Mouse (Mus musculus) embryonic facial prominence, embryonic 11.5 days (tissue): ENCODE measurements around the gene Dusp16. TPM values are rescaled to one million over a fixed set of nuclear protein-coding genes. Genes with fewer than 3 reads are reported as not detected.

Experiments used
- ATAC-seq: fragments of 200-750 bp; cut with Nextera tagmentation; replicated peaks from 2 replicates; pipeline ENCODE4 v1.8.0; 2017; ENCODE audit warnings: low read depth; ENCODE audit not compliant: insufficient number of reproducible peaks, low FRiP score, low TSS enrichment
- DNase-seq: peaks from one replicate; pipeline ENCODE4 v3.0.0-alpha.2; 2015; ENCODE audit warnings: low spot score
- H3K27ac ChIP-seq: fragments of 300-500 bp; sonication (generic); replicated peaks from 2 replicates; pipeline ENCODE4 v1.5.1; 2014; ENCODE audit warnings: mild to moderate bottlenecking, low read depth, low read length, control low read depth
- H3K27me3 ChIP-seq: fragments of 300-500 bp; sonication (generic); 2 replicates; pipeline ENCODE4 v1.6.1; 2014; ENCODE audit warnings: mild to moderate bottlenecking, low read length, moderate library complexity, mixed read lengths; ENCODE audit not compliant: control insufficient read depth, insufficient read depth
- H3K36me3 ChIP-seq: fragments of 300-500 bp; sonication (generic); replicated peaks from 2 replicates; pipeline ENCODE4 v1.6.1; 2014; ENCODE audit warnings: low read depth, mild to moderate bottlenecking, low read length, moderate library complexity, mixed read lengths; ENCODE audit not compliant: control insufficient read depth, insufficient read depth
- H3K4me1 ChIP-seq: fragments of 300-500 bp; sonication (generic); 2 replicates; pipeline ENCODE4 v1.6.1; 2014; ENCODE audit warnings: low read length, mixed read lengths; ENCODE audit not compliant: control insufficient read depth, insufficient read depth
- H3K4me2 ChIP-seq: fragments of 300-500 bp; sonication (generic); 2 replicates; pipeline ENCODE4 v1.6.1; 2014; ENCODE audit warnings: low read depth, mild to moderate bottlenecking, control low read depth, low read length, moderate library complexity
- H3K4me3 ChIP-seq: fragments of 300-500 bp; sonication (generic); 2 replicates; pipeline ENCODE4 v1.5.1; 2014; ENCODE audit warnings: low read depth, low read length, control low read depth
- H3K9ac ChIP-seq: fragments of 300-500 bp; sonication (generic); replicated peaks from 2 replicates; pipeline ENCODE4 v1.6.1; 2014; ENCODE audit warnings: mild to moderate bottlenecking, control low read depth, low read length
- H3K9me3 ChIP-seq: fragments of 300-500 bp; sonication (generic); replicated peaks from 2 replicates; pipeline ENCODE4 v1.6.1; 2016; ENCODE audit warnings: mild to moderate bottlenecking, low read length, inconsistent platforms, mixed read lengths; ENCODE audit not compliant: control insufficient read depth
- WGBS: fragments of 180-500 bp; shearing (Covaris S2); extraction: QIAGEN DNeasy Blood & Tissue Kit; methylation state at CpG from one replicate; pipeline ENCODE4 v1.1.7; 2014; 5-methylcytosine and 5-hydroxymethylcytosine counted together
- polyA plus RNA-seq: library from polyadenylated mRNA; unstranded; fragments of >200 nt; fragmentation: Nextera tagmentation; extraction: Ambion mirVana; gene quantifications from 2 replicates; pipeline ENCODE4 v1.2.1, GENCODE M21; 2014

Gene Dusp16
- polyA plus RNA-seq, 1 experiment from 2014 or later, result 15.4 TPM

DNA sequence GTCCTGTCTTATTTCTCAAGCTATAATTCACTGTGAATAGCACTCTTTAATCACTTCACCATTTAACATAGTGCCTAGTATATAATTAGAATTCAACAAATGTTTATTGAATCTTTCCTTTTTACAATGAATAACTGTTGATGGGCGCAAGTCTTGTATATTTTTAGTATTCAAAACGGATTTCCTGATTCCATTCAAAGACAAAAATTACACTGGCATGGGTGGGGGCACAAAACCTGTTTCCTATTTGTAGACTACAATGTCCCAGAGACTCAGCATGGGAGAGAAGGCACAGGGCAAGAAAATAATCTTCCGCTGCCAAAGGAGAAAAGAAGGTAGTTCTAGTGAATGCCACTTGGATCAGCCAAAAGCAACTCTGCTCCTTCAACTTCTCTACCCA lies 44.3 kb downstream of the Dusp16 start:
- H3K36me3 ChIP-seq, result no peaks in the 10 kb centered on the region
- no peaks in the 10 kb centered on the region for H3K9me3 ChIP-seq
- ATAC-seq, result no peak
- H3K9ac ChIP-seq, result no peak overlapping the region
- 84% methylated on average over 3 of the region's 3 CpGs for WGBS
- no peak overlapping the region for H3K4me2 ChIP-seq
- DNase-seq, result no peak
- H3K4me3 ChIP-seq, result no peak overlapping the region
- no peaks in the 10 kb centered on the region for H3K4me1 ChIP-seq
- no peak overlapping the region for H3K27ac ChIP-seq
- H3K27me3 ChIP-seq, result no peaks in the 10 kb centered on the region

DNA sequence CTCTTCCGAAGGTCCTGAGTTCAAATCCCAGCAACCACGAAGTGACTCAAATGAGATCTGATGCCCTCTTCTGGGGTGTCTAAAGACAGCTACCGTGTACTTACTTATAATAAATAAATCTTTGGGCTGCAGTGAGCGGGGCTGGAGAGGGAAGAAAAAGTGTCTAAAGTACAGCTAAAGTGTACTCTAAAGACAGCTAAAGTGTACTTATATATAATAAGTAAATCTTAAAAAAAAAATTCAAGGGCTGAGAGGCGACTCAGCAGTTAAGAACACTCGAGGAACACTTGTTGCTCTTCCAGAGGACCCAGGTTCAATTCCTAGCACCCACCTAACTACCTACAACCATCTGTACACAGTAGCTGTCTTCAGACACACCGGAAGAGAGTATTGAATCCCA lies 46.5 kb downstream of the Dusp16 start:
- no peaks in the 10 kb centered on the region for H3K36me3 ChIP-seq
- DNase-seq, result no peak
- H3K9me3 ChIP-seq, result no peaks in the 10 kb centered on the region
- H3K27me3 ChIP-seq, result no peaks in the 10 kb centered on the region
- no peak overlapping the region for H3K4me2 ChIP-seq
- H3K27ac ChIP-seq, result no peak overlapping the region
- no peaks in the 10 kb centered on the region for H3K4me1 ChIP-seq
- no peak overlapping the region for H3K4me3 ChIP-seq
- no peak for ATAC-seq
- H3K9ac ChIP-seq, result no peak overlapping the region
- WGBS, result 92% methylated on average over 7 of the region's 7 CpGs

- H3K4me2 ChIP-seq, result no peak overlapping the region
- no peak for ATAC-seq
- no peaks in the 10 kb centered on the region for H3K9me3 ChIP-seq
- H3K4me1 ChIP-seq, result no peaks in the 10 kb centered on the region
- DNase-seq, result no peak
- H3K9ac ChIP-seq, result no peak overlapping the region
- no peak overlapping the region for H3K4me3 ChIP-seq
- H3K27me3 ChIP-seq, result no peaks in the 10 kb centered on the region
- H3K27ac ChIP-seq, result no peak overlapping the region
- H3K36me3 ChIP-seq, result no peaks in the 10 kb centered on the region; the same call in 1 of the 2 replicates
These were observed 48.9 kb downstream of the Dusp16 start for GRCm38 (mm10) chr6:134743568-134743967.

- 93% methylated on average over 3 of the region's 3 CpGs for WGBS
- H3K4me3 ChIP-seq, result no peak overlapping the region
- no peak for ATAC-seq
These were observed 55.6 kb downstream of the Dusp16 start for GRCm38 (mm10) chr6:134736853-134737252.

GRCm38 (mm10) chr6:134733800-134734221 lies 58.6 kb downstream of the Dusp16 start:
- Histone ChIP-seq H3K4me2 (no peak overlapping the region), H3K9ac (no peak overlapping the region), H3K9me3 (no peaks in the 10 kb centered on the region), H3K36me3 (no peaks in the 10 kb centered on the region), H3K4me3 (no peak overlapping the region), H3K27me3 (no peaks in the 10 kb centered on the region), H3K4me1 (no peaks in the 10 kb centered on the region), H3K27ac (no peak overlapping the region)
- ATAC-seq (no peak), DNase-seq (no peak)
- WGBS, result 92% methylated on average over 5 of the region's 5 CpGs

More at GRCm38 (mm10) chr6:134736853-134737252, 55.6 kb downstream of the Dusp16 start:
- no peaks in the 10 kb centered on the region; the same call in 1 of the 2 replicates for H3K36me3 ChIP-seq
- no peaks in the 10 kb centered on the region for H3K27me3 ChIP-seq
- no peak for DNase-seq
- H3K4me1 ChIP-seq, result no peaks in the 10 kb centered on the region
- H3K9ac ChIP-seq, result no peak overlapping the region
- no peak overlapping the region for H3K4me2 ChIP-seq
- H3K9me3 ChIP-seq, result no peaks in the 10 kb centered on the region
- H3K27ac ChIP-seq, result no peak overlapping the region

GRCm38 (mm10) chr6:134732813-134733212 lies 59.6 kb downstream of the Dusp16 start:
- Histone ChIP-seq H3K36me3 (no peaks in the 10 kb centered on the region), H3K9me3 (no peaks in the 10 kb centered on the region), H3K9ac (no peak overlapping the region), H3K4me1 (no peaks in the 10 kb centered on the region), H3K27me3 (no peaks in the 10 kb centered on the region), H3K4me3 (no peak overlapping the region), H3K27ac (no peak overlapping the region), H3K4me2 (no peak overlapping the region)
- ATAC-seq, result no peak
- DNase-seq, result no peak
- WGBS, result 89% methylated on average over 8 of the region's 8 CpGs

- Histone ChIP-seq H3K4me2 (no peak overlapping the region), H3K9me3 (no peaks in the 10 kb centered on the region), H3K9ac (no peak overlapping the region), H3K4me1 (no peaks in the 10 kb centered on the region), H3K36me3 (no peaks in the 10 kb centered on the region), H3K27me3 (no peaks in the 10 kb centered on the region), H3K27ac (no peak overlapping the region), H3K4me3 (no peak overlapping the region)
- DNase-seq, result no peak
- ATAC-seq, result no peak
- 92% methylated on average over 3 of the region's 3 CpGs for WGBS
These were observed 61.4 kb downstream of the Dusp16 start for GRCm38 (mm10) chr6:134730978-134731377.

DNA sequence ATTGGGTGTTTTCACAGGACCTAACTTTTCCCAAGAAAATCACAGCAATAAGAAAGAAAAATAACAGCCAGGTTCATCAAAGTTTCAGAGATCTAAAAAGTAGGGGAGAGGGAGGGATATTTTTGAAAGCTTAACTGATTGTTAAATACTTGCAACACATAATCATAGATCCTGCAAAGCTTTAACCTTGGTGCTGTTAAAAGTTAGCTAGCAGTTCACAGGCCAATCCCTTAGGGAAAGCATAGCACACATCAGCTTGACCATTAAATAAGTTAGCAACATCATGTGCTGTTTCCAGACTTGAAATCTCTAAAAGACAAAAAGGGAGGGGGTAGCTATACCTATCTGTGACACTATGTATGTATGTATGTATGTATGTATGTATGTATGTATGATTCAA lies 67.0 kb downstream of the Dusp16 start:
- ATAC-seq (no peak), DNase-seq (no peak)
- no peak overlapping the region for H3K4me2 ChIP-seq
- no peak overlapping the region for H3K9ac ChIP-seq
- H3K4me3 ChIP-seq, result no peak overlapping the region
- no peaks in the 10 kb centered on the region for H3K36me3 ChIP-seq
- no peaks in the 10 kb centered on the region for H3K9me3 ChIP-seq
- H3K4me1 ChIP-seq, result no peaks in the 10 kb centered on the region
- H3K27me3 ChIP-seq, result no peaks in the 10 kb centered on the region
- no peak overlapping the region for H3K27ac ChIP-seq
